Mouse (Mus musculus): ENCODE data around the gene Tjp1.

- TF ChIP-seq CTCF (IDR thresholded peaks at IDR 0.05; ENCODE audit: low read depth, low read length) = no peak
- TF ChIP-seq POLR2A (IDR thresholded peaks at IDR 0.05; ENCODE audit: extremely low read depth, insufficient read depth, low read length) = no peak
These were observed 24.9 kb downstream of the Tjp1 start for GRCm38 (mm10) chr7:65502486-65503322.

Measured in liver, adult 2 months (tissue).